Mouse (Mus musculus) heart, adult 18-20 months (tissue): ENCODE measurements around the gene Prmt7. TPM values are rescaled to one million over a fixed set of nuclear protein-coding genes. Genes with fewer than 3 reads are reported as not detected.

ENCODE experiments used
- DNase-seq, 2 experiments: peaks; one replicate each; pipeline ENCODE4 v3.0.0; 2021 to 2022; ENCODE audit warnings: mixed read lengths in 1 of 2
- total RNA-seq, 2 experiments: library from RNA; stranded (reverse); gene quantifications; 2 replicates each; pipeline ENCODE4 v1.2.3; 2021

The Prmt7 gene
- total RNA-seq, 2 experiments from 2014 or later: 25.3 to 26.5 TPM

DNA sequence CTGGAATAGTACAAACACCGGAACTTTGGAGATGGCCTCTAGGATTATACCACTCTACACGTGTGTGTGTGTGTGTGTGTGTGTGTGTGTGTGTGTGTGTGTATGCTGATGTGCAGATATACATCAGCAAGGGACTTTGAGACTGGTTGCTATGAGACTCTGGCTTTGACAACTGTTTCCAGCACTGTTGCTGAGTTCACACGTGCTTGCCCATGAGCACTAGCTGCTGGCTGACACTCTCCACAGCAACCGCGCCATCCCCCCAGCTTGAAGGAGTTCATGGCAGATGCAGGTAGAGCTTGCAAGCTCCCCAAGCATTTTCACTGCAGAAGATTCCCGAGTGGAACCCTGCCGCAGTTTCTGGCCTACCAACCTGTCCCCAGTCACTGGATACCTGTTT is 78.7 kb downstream of the Prmt7 start:
- DNase-seq: no peak

DNA sequence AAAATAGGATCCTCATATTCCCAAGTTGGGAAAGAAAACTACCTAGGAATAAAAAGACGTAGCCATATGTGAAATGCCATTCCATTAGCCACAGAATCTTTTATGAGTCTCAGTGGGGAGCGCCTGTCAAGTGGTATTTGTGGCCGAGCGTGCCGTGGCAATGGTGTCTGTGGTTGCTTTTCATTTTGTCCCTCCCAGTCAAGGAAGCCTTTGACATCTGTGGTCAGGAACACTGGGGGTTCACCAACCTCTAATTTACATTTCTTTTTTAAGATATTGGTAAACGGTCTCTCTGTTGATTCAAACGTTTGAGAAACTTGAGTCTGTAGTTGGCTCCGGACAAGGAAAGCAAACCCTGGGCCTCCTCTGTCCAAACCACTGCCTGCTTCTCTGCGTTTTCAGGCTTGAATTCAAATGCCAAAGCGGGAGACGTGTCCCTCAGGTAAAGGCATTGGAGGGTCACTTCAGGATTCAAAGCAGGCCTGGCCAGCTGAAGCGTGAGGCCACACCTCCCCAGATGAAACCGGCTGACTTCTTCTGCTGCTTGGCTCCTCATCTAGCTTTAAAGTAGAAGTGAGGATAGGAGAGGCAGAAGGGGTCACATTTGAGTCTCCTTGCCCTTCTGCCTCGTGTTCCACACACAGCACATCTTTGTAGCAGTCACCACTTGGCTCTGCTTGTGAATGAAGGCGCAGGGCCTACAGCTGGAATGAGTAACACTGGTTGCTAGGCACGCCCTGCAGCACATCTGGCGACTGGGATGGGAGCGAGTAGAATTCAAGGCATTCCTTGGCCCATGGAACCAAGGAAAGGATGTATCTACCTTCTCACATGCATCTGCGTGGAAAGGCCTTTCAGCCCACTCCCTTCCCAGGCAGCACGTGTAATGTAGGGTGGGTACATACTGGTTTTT is 82.0 kb downstream of the Prmt7 start:
- DNase-seq: peak in 1 of 2 experiments; percentile 29

DNA sequence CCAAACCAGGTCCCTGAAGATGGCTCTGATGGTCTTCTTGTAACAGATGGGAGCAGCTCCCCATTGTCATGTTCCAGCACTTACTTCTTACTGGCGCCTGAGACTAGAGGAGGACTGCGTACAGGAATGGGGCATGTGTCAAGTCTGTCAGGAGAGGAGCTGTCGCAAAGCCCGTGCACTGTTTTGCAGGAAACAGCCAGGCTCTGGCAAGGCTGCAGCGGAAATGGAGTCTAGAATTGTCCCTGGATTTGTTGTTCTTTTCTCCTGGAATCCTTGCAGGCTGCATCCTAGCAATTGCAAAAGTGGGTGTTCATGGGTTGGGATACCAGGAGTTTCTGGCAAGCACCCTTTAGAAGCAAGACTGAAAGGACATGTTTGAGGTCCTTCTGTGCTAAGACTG is 87.5 kb downstream of the Prmt7 start:
- peak; percentile 73 to 83 for DNase-seq

DNA sequence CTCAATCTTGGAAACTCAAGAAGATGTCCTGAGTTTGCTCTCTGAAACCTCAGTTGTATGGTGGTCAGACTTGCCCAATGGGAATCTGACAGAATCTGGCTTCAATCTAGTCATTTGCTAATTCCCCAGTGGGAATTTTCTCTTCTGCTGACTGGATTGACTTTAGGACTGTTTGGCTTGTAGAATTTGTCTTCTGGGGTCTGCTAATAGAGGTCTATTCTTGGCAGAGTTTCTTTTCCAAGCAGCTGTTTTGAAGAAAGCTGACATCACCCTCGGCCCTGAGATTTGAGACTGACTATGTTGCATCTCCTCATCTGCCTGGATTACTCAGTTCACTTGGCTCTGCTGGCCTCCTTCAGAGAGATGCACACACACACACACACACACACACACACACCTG is 88.1 kb downstream of the Prmt7 start:
- peak; percentile 28 to 29 for DNase-seq

DNA sequence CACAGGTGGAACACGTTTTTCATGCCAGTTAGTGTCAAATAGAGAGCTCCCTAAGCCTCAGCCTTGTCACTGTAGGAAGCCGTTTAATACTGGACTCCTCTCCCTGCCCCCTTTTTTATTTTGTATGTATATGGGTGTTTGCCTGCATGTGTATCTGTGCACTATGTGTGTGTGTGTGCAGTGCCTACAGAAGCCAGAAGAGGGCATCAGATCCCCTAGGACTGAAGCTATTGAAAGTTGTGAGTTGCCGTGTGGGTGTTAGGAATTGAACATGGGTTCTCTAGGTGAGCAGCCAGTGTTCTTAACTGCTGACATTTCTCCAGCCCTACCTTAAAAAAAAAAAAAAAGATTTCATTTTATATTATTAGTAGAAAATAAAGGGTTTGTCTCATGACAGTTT is 89.0 kb downstream of the Prmt7 start:
- no peak for DNase-seq

DNA sequence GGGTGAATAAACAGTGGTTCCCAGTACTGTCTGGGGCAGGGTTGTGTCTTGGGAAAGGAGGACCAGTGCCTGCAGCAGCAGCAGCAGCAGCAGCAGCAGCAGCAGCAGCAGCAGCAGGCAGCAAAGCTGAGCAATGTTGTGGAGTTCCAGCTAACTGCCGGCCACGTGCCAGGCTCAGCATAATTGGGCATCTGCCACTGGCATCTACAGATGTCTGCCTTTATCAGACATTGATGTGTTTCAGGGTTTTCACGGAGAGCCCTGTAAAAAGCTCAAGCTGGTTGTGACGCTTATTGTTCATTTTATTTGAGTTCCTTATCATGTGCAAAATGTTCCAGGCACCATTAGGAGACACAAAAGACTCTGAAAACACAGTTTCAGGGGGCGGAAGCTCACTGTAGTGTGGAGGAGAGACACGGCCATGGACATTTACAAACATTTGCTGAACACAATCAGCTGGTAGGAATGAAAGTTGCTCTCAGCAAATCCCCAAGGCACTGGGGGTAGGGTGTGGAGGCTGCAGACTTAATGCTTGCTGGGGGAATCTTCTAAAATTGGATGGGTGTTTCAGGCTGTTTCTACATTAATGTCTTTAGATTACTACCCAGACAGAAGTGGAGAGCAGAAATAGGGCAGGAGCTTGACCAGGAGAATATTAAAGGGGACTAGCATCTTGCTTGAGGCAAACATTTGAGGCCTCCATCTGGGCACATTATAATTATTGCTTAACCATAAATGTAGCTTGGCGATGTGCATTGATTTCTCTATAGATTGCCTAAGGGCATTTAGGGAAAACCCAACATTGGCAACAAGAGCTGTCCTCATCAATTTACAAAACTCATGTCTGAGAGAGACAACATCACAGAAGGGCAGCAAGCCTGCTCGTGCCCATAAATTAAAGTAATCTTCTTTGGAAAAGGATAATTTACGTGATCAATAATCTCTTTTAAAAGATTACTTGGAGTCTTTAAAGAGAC is 90.3 kb downstream of the Prmt7 start:
- no peak for DNase-seq

Other genes starting within 250 kb of the Prmt7 start
- 10 to 100 TPM; 27.2 to 38.1 TPM for gene Slc12a4, start 244.8 kb upstream of the Prmt7 start, total RNA-seq
- not detected for gene Dpep3, start 231.5 kb upstream of the Prmt7 start, total RNA-seq
- 10 to 100 TPM in 1 of 2 experiments, 1 to 10 TPM in 1; 8.3 to 10.1 TPM for gene Dus2, start 219.6 kb upstream of the Prmt7 start, total RNA-seq
- not detected for gene Dpep2nb, start 205.0 kb upstream of the Prmt7 start, total RNA-seq
- gene Ddx28, start 199.1 kb upstream of the Prmt7 start, total RNA-seq: 10 to 100 TPM; 11.2 to 12.1 TPM
- gene Nfatc3, start 152.1 kb upstream of the Prmt7 start, total RNA-seq: 10 to 100 TPM; 17.4 to 20.5 TPM
- 1 to 10 TPM in 1 of 2 experiments, under 1 TPM in 1; 0.35 to 1.4 TPM for gene Esrp2, start 74.0 kb upstream of the Prmt7 start, total RNA-seq
- 1 to 10 TPM; 6.7 to 7.9 TPM for gene Pla2g15, start 60.5 kb upstream of the Prmt7 start, total RNA-seq
- gene Slc7a6, start 42.1 kb upstream of the Prmt7 start, total RNA-seq: 10 to 100 TPM in 1 of 2 experiments, 1 to 10 TPM in 1; 8.8 to 11.5 TPM
- 10 to 100 TPM in 1 of 2 experiments, 1 to 10 TPM in 1; 9.8 to 11.0 TPM for gene Slc7a6os, start within 50 bp of the Prmt7 start, total RNA-seq
- gene Smpd3, start 127.1 kb downstream of the Prmt7 start, total RNA-seq: 1 to 10 TPM; 2.5 to 3.9 TPM
- gene Zfp90, start 204.4 kb downstream of the Prmt7 start, total RNA-seq: 1 to 10 TPM; 2.8 to 3.2 TPM